Mouse (Mus musculus) CH12.LX (cell line): ENCODE measurements around the gene Ccno. TPM values are rescaled to one million over a fixed set of nuclear protein-coding genes. Genes with fewer than 3 reads are reported as not detected.
"Not testable (repeated sequence)": the region's sequence is repeated elsewhere in the genome, so short reads cannot be mapped to it uniquely, and the experiment has no call there.

Source experiments
- DNase-seq: peaks from one replicate; pipeline ENCODE4 v3.0.0-alpha.2; 2013; ENCODE audit errors: extremely low read depth
- H3K27ac ChIP-seq: 2 replicates; pipeline ENCODE4 v1.5.1; 2012; ENCODE audit warnings: low read depth, mild to moderate bottlenecking, control low read depth, moderate library complexity; ENCODE audit not compliant: insufficient read depth
- H3K27me3 ChIP-seq: replicated peaks from 2 replicates; pipeline ENCODE3; 2012; ENCODE audit warnings: inconsistent platforms
- H3K36me3 ChIP-seq, 2 experiments: replicated peaks in 1 of 2; 2 replicates each; pipeline versions ENCODE3 to v1.6.1; 2012; ENCODE audit warnings: inconsistent platforms in 1 of 2, low read length in 1 of 2, mild to moderate bottlenecking in 1 of 2, mixed read lengths in 1 of 2, moderate library complexity in 1 of 2; ENCODE audit not compliant: control insufficient read depth in 1 of 2, insufficient read depth in 1 of 2
- H3K4me1 ChIP-seq, 2 experiments: 2 replicates each; pipeline ENCODE4 v1.6.1; 2012; ENCODE audit warnings: inconsistent platforms in 1 of 2, moderate library complexity in 1 of 2; ENCODE audit not compliant: insufficient read depth in 2 of 2, control insufficient read depth in 1 of 2
- H3K4me2 ChIP-seq: 2 replicates; pipeline ENCODE4 v1.6.1; 2012; ENCODE audit warnings: low read depth, mild to moderate bottlenecking, control low read depth; ENCODE audit not compliant: poor library complexity, insufficient read depth, severe bottlenecking
- H3K4me3 ChIP-seq, 3 experiments: fragments of 150-350 bp in 1 of 3; sonication (generic) in 1 of 3; replicated peaks in 1 of 3; 2 replicates each; pipeline versions ENCODE3 to v1.5.1; 2011 to 2012; ENCODE audit warnings: low read depth in 2 of 3, low read length in 2 of 3, mild to moderate bottlenecking in 2 of 3, moderate library complexity in 2 of 3, control low read depth in 1 of 3, improper control_type of control experiment in 1 of 3, inconsistent platforms in 1 of 3, mixed read lengths in 1 of 3; ENCODE audit not compliant: poor library complexity in 1 of 3
- H3K79me2 ChIP-seq: replicated peaks from 2 replicates; pipeline ENCODE4 v1.6.1; 2012; ENCODE audit warnings: mild to moderate bottlenecking, moderate library complexity; ENCODE audit not compliant: control insufficient read depth, poor library complexity, insufficient read depth, severe bottlenecking; ENCODE audit errors: extremely low read depth
- H3K9ac ChIP-seq: 2 replicates; pipeline ENCODE4 v1.6.1; 2012; ENCODE audit warnings: low read depth, mild to moderate bottlenecking, control low read depth, moderate library complexity; ENCODE audit not compliant: insufficient read depth
- H3K9me3 ChIP-seq: replicated peaks from 2 replicates; pipeline ENCODE3; 2012; ENCODE audit warnings: low read length, inconsistent platforms, mixed read lengths
- BHLHE40 ChIP-seq: IDR thresholded peaks from 2 replicates; pipeline ENCODE4 v1.6.1; 2011; ENCODE audit warnings: mild to moderate bottlenecking, low read depth, low read length, improper control_type of control experiment
- CHD2 ChIP-seq: IDR thresholded peaks from 2 replicates; pipeline ENCODE4 v1.6.1; 2011; ENCODE audit warnings: low read length, improper control_type of control experiment
- ELF1 ChIP-seq: IDR thresholded peaks from 2 replicates; pipeline ENCODE4 v1.6.1; 2014; ENCODE audit warnings: low read depth, mild to moderate bottlenecking, inconsistent platforms, low read length, improper control_type of control experiment
- EP300 ChIP-seq: IDR thresholded peaks from 2 replicates; pipeline ENCODE4 v1.6.1; 2011; ENCODE audit warnings: low read length, improper control_type of control experiment
- ETS1 ChIP-seq: conservative IDR thresholded peaks from 2 replicates; pipeline ENCODE4 v1.6.1; 2012; ENCODE audit warnings: low read depth, mild to moderate bottlenecking, inconsistent platforms, low read length, improper control_type of control experiment, moderate library complexity
- IRF4 ChIP-seq: IDR thresholded peaks from 2 replicates; pipeline ENCODE4 v1.6.1; 2014; ENCODE audit warnings: low read depth, mild to moderate bottlenecking, inconsistent platforms, low read length, improper control_type of control experiment
- JUN ChIP-seq: IDR thresholded peaks from 2 replicates; pipeline ENCODE4 v1.6.1; 2011; ENCODE audit warnings: low read depth, mild to moderate bottlenecking, low read length, improper control_type of control experiment, moderate library complexity; ENCODE audit not compliant: insufficient read depth
- JUND ChIP-seq: conservative IDR thresholded peaks from 2 replicates; pipeline ENCODE4 v1.6.1; 2011; ENCODE audit warnings: low read depth, low read length, improper control_type of control experiment
- MAFK ChIP-seq: IDR thresholded peaks from 2 replicates; pipeline ENCODE4 v1.6.1; 2011; ENCODE audit warnings: low read length, improper control_type of control experiment; ENCODE audit not compliant: insufficient replicate concordance
- MAZ ChIP-seq: IDR thresholded peaks from 2 replicates; pipeline ENCODE4 v1.6.1; 2012; ENCODE audit warnings: low read depth, mild to moderate bottlenecking, inconsistent platforms, low read length, improper control_type of control experiment, moderate library complexity
- MEF2A ChIP-seq: IDR thresholded peaks from 2 replicates; pipeline ENCODE4 v1.6.1; 2014; ENCODE audit warnings: low read depth, mild to moderate bottlenecking, inconsistent platforms, low read length, improper control_type of control experiment, borderline replicate concordance
- MXI1 ChIP-seq: IDR thresholded peaks from 2 replicates; pipeline ENCODE4 v1.6.1; 2011; ENCODE audit warnings: mild to moderate bottlenecking, low read depth, low read length, improper control_type of control experiment
- SIN3A ChIP-seq: IDR thresholded peaks from 2 replicates; pipeline ENCODE4 v1.6.1; 2012; ENCODE audit warnings: low read length, improper control_type of control experiment, inconsistent platforms
- USF1 ChIP-seq: IDR thresholded peaks from 2 replicates; pipeline ENCODE4 v1.6.1; 2014; ENCODE audit warnings: low read depth, mild to moderate bottlenecking, inconsistent platforms, low read length, improper control_type of control experiment
- dilution Hi-C: fragments of 300-500 bp; cut with MboI; formaldehyde crosslinking; loops from 2 replicates; pipeline ENCODE4 v1.14.3; 2020; ENCODE audit warnings: low sequenced_read_pairs; ENCODE audit not compliant: extremely low pct_unique_long_range_greater_than_20kb, extremely low pct_ligation_motif_present
- in situ Hi-C: fragments of 300-500 bp; cut with MboI; formaldehyde crosslinking; loops from 3 replicates; pipeline ENCODE4 v1.14.3; 2019; ENCODE audit warnings: low sequenced_read_pairs, low pct_ligation_motif_present, low pct_unique_long_range_greater_than_20kb, mixed read lengths
- polyA plus RNA-seq: library from polyadenylated mRNA; unstranded; fragments of >175 nt; gene quantifications from 2 replicates; pipeline ENCODE4 v1.2.1, GENCODE M21; 2012; ENCODE audit warnings: low read depth; ENCODE audit not compliant: insufficient read length
- total RNA-seq, 2 experiments: library from RNA; depleted of rRNA; stranded (reverse); fragments of 300-350 nt in 1 of 2; fragments of >200 nt in 1 of 2; gene quantifications; 2 replicates each; pipeline ENCODE4 v1.2.3; 2012 to 2014

Ccno gene
- total and polyA plus RNA-seq, 3 experiments, result 0.16 to 0.54 (median 0.21) TPM

DNA sequence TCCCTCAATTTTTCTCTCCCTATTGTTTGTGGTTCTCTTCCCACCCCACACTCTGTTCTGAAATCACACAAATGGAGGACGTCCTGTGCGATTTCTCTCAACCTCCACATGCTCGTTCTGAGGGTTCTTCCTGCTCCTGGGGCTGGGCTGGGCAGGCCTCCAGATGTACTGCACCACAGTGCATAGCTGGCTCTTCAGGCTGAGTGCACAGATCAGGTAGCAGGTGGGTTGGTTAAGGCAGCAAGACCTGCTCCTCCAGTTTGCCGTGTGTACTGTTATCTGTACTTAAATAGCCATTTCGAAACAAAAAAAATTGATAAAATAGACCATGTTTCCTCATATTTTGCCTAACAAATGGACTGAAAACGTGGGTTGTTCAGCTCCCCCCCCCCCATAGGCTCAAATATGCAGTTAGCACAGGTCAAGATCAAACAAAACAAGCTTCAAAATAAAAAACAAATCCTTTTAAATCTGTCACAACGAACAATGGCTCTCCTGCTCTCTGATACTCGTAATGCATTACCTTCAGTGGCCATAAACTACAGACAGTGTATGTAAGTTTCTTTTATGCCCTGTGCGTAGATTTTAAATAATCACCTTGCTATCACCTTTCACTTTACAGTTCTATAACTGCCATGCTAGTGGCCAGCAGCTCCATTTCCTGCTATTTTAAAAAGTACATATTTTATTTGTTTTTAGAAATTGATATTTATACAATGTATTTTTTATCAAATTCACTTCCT, 13.1 kb downstream of the Ccno start:
- H3K27me3 ChIP-seq, result peaks cover 26% of the 10 kb centered on the region
- no peak overlapping the region for H3K9ac ChIP-seq
- H3K9me3 ChIP-seq, result no peaks in the 10 kb centered on the region
- H3K4me2 ChIP-seq, result peak overlapping the region; percentile 0; the same call in 1 of the 2 replicates
- DNase-seq, result no peak
- TF ChIP-seq CHD2 (no peak), MAFK (no peak), ETS1 (no peak), USF1 (no peak)
- no peaks in the 10 kb centered on the region for H3K79me2 ChIP-seq
- no peaks in the 10 kb centered on the region for H3K36me3 ChIP-seq
- H3K27ac ChIP-seq, result no peak overlapping the region
- H3K4me3 ChIP-seq, result no peak overlapping the region
- dilution Hi-C loops (no loop called here), in situ Hi-C loops (no loop called here)
- peaks cover 0 to 22% of the 10 kb centered on the region in 2 experiments; a peak in 2 of 4 replicates for H3K4me1 ChIP-seq

DNA sequence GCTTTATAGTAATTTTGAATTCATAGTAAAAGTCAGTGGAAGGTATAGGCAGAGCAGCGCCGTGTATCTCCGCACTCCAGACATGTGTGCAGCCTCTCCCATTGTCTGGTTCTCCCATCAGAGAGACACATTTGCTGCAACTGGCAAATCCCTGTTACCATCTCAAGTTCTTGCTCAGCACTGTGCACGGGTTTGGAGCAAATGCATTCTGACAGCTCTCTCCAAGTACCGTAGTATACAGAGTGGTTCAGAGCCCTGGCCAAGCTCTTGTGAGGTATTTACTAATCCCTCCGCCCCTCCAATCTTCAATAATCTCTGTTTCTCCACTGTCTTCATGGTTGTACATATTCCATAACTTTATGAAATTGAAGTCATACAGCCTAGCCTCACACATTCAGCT, 25.1 kb downstream of the Ccno start:
- Histone ChIP-seq H3K9me3 (no peaks in the 10 kb centered on the region), H3K36me3 (no peaks in the 10 kb centered on the region), H3K27me3 (no peaks in the 10 kb centered on the region), H3K4me3 (peak overlapping the region; percentile 39 to 66 (median 51)), H3K9ac (peak overlapping the region; percentile 23; the same call in 1 of the 2 replicates), H3K4me1 (peaks cover 13 to 21% of the 10 kb centered on the region in 2 experiments), H3K4me2 (peak overlapping the region; percentile 67), H3K79me2 (no peaks in the 10 kb centered on the region), H3K27ac (no peak overlapping the region)
- dilution Hi-C loops (no loop called here), in situ Hi-C loops (no loop called here)
- no peak for TF ChIP-seq MAZ
- DNase-seq, result no peak

DNA sequence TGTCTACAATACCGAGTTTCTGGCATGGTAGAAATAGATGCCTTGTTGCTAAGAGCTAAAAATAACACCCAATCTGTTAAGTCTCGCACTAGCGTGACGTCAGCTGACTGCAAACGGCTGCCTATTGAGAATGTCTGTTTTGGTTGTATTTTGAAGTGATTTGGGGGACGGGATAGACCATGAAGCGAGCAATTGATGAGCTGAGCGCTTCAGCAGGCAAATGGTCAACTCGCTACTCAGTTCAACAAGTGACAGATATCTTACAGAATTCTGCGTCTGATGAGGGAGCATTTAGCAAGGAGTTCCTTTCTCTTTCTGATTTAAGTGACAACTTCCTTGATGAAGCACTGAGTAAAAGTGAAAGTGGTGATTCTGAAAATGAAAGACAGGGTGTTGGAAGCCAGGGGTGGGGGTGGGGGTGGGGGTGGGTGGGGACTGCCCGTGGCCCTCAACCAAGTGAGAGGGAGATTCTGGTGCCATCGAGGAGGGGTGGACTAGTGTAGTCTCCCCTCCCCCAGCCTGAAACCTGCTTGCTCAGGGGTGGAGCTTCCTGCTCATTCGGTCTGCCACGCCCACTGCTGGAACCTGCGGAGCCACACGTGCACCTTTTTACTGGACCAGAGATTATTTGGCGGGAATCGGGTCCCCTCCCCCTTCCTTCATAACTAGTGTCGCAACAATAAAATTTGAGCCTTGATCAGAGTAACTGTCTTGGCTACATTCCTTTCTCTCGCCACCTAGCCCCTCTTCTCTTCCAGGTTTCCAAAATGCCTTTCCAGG, 25.8 kb downstream of the Ccno start:
- in situ Hi-C loops, H3K27me3 ChIP-seq, H3K9me3 ChIP-seq: not testable (repeated sequence)
- peaks cover 13 to 21% of the 10 kb centered on the region in 2 experiments for H3K4me1 ChIP-seq
- DNase-seq, result peak; percentile 82
- peak overlapping the region; percentile 37; the same call in 1 of the 2 replicates for H3K27ac ChIP-seq
- TF ChIP-seq ETS1 (peak; percentile 88), IRF4 (peak; percentile 90), SIN3A (peak; percentile 75), JUND (peak; percentile 68), JUN (peak; percentile 33; the same call in 1 of the 2 replicates), ELF1 (peak; percentile 45; the same call in 1 of the 2 replicates), MEF2A (peak; percentile 91), MAZ (0 out of 2 replicates have a peak, but pooled peaks have one; percentile 54), MAFK (peak; percentile 60; the same call in 1 of the 2 replicates), MXI1 (peak; percentile 35; the same call in 1 of the 2 replicates), EP300 (0 out of 2 replicates have a peak, but pooled peaks have one; percentile 40), BHLHE40 (peak; percentile 51)
- TF ChIP-seq, all 38 proteins: peak for 12; not testable (repeated sequence) for 26
- H3K79me2 ChIP-seq, H3K36me3 ChIP-seq, dilution Hi-C loops: not testable (repeated sequence)
- Histone ChIP-seq H3K4me3 (peak overlapping the region; percentile 39 to 66 (median 51)), H3K4me2 (peak overlapping the region; percentile 90), H3K9ac (peak overlapping the region; percentile 27; the same call in 1 of the 2 replicates)
